Comparison of ENCODE assay signal across 9 mouse cellular contexts in the genomic region with DNA sequence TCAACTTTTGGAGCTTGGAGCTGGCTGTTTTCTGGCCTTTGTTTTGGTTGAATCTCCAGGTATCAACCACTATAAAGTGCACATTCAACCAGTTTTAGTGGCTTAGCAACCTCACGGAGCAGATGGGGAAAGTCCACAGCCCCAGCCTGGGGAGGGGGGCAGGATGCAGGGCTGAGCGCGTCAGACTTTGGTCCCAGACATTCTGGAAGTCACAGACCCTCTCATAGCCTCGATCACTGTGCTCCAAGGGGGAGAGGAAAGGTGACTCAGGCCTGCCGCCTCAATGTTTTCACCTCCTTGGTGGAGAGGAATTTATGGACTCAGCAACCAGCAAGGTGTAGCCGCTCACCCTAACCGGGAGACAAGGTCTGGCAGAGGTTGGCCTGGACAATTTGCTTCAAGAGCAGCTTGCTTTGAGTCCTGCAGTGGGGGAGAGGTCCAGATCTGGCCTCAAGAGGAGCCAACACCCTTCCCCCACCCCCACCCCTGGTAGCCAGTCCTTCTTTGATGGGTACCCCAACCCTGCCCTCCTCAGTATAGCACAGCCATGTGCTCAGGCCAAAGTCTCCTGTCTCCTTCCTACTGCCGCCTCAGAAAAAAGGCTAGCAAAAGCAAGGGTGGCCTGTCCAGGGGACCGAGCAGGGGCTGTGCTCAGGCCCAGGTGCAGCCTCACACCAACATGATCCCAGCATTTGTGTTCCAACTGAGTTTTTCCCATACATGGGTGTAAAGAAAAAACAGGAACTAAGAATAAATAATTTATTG. TPM values are rescaled to one million over a fixed set of nuclear protein-coding genes. Genes with fewer than 3 reads are reported as not detected.
DNase-seq lines count a peak whose midpoint lies in the region; ATAC-seq and TF ChIP-seq lines count a peak whose summit lies in the region.
"Had no signal": no experiment of that assay in that cellular context is flagged by ENCODE, and none has a peak within 500 bp of the region (broad histone marks: within the 10 kb centered on the region; RNA-seq: fewer than 3 reads in every experiment).

No protein-coding gene starts in this region.

- H3K4me1 ChIP-seq in lung, embryonic 16.5 days (replicated peaks; ENCODE audit: control insufficient read depth, insufficient read depth, low read length) = peaks cover 10% of the 10 kb centered on the region
- peaks cover 12% of the 10 kb centered on the region for H3K4me1 ChIP-seq in hindbrain, embryonic 15.5 days (replicated peaks)
- H3K4me1 ChIP-seq in limb, embryonic 14.5 days (ENCODE audit: control insufficient read depth, insufficient read depth, low read length) = peaks cover 4% of the 10 kb centered on the region; the same call in 1 of the 2 replicates
- peaks cover 11% of the 10 kb centered on the region; the same call in 1 of the 2 replicates for H3K4me1 ChIP-seq in stomach, embryonic 16.5 days (ENCODE audit: control insufficient read depth, insufficient read depth, low read length)

- no peaks in the 10 kb centered on the region for H3K9me3 ChIP-seq in lung, embryonic 16.5 days (ENCODE audit: control insufficient read depth, low read length)
- no peaks in the 10 kb centered on the region for H3K9me3 ChIP-seq in hindbrain, embryonic 15.5 days
- H3K9me3 ChIP-seq in limb, embryonic 14.5 days (ENCODE audit: control insufficient read depth, low read length) = no peaks in the 10 kb centered on the region
- no peaks in the 10 kb centered on the region for H3K9me3 ChIP-seq in stomach, embryonic 16.5 days (replicated peaks; ENCODE audit: control insufficient read depth, low read length)

- 0 out of 2 replicates have a peak overlapping the region, but pooled peaks have one; percentile 21 for H3K9ac ChIP-seq in lung, embryonic 16.5 days (ENCODE audit: low read length)
- H3K9ac ChIP-seq in hindbrain, embryonic 15.5 days = no peak overlapping the region
- H3K9ac ChIP-seq in limb, embryonic 14.5 days (ENCODE audit: low read depth, low read length, severe bottlenecking) = no peak overlapping the region
- peak overlapping the region; percentile 44; the same call in 1 of the 2 replicates for H3K9ac ChIP-seq in stomach, embryonic 16.5 days (ENCODE audit: low read length)

- WGBS in lung, embryonic 16.5 days = 63% methylated on average over 9 of the region's 9 CpGs
- WGBS in hindbrain, embryonic 15.5 days = 73% methylated on average over 9 of the region's 9 CpGs
- WGBS in limb, embryonic 14.5 days = 65% methylated on average over 9 of the region's 9 CpGs
- WGBS in stomach, embryonic 16.5 days = 61% methylated on average over 9 of the region's 9 CpGs

- peak overlapping the region; percentile 49 for H3K4me2 ChIP-seq in lung, embryonic 16.5 days (ENCODE audit: low read depth, low read length)
- H3K4me2 ChIP-seq in hindbrain, embryonic 15.5 days = peak overlapping the region; percentile 63
- peak overlapping the region; percentile 52 for H3K4me2 ChIP-seq in limb, embryonic 14.5 days (replicated peaks; ENCODE audit: low read depth, low read length, severe bottlenecking)
- H3K4me2 ChIP-seq in stomach, embryonic 16.5 days (ENCODE audit: low read depth, low read length) = peak overlapping the region; percentile 57

- peak; percentile 26; the same call in 1 of the 2 replicates for ATAC-seq in lung, embryonic 16.5 days (ENCODE audit: low read depth)
- ATAC-seq in hindbrain, embryonic 15.5 days (ENCODE audit: low FRiP score, low read depth) = peak; percentile 87
- ATAC-seq in limb, embryonic 14.5 days (ENCODE audit: low FRiP score, low read depth) = peak; percentile 35; the same call in 1 of the 2 replicates
- peak; percentile 56 for ATAC-seq in stomach, embryonic 16.5 days (ENCODE audit: insufficient read depth, low FRiP score)
- no peak for ATAC-seq in erythroid progenitor cell, adult 5-6 weeks (replicated peaks; ENCODE audit: low FRiP score, poor library complexity, severe bottlenecking)
- ATAC-seq: Patski had no signal

- H3K36me3 ChIP-seq in lung, embryonic 16.5 days (ENCODE audit: control insufficient read depth, insufficient read depth, low read length) = no peaks in the 10 kb centered on the region
- H3K36me3 ChIP-seq in hindbrain, embryonic 15.5 days = no peaks in the 10 kb centered on the region
- H3K36me3 ChIP-seq in limb, embryonic 14.5 days (ENCODE audit: control insufficient read depth, insufficient read depth, low read length) = no peaks in the 10 kb centered on the region
- no peaks in the 10 kb centered on the region for H3K36me3 ChIP-seq in stomach, embryonic 16.5 days (ENCODE audit: control insufficient read depth, insufficient read depth, low read length)

- H3K27me3 ChIP-seq in lung, embryonic 16.5 days (ENCODE audit: control insufficient read depth, insufficient read depth, low read depth, low read length) = no peaks in the 10 kb centered on the region
- no peaks in the 10 kb centered on the region for H3K27me3 ChIP-seq in hindbrain, embryonic 15.5 days
- H3K27me3 ChIP-seq in limb, embryonic 14.5 days (ENCODE audit: control insufficient read depth, insufficient read depth, low read length) = no peaks in the 10 kb centered on the region
- H3K27me3 ChIP-seq in stomach, embryonic 16.5 days (ENCODE audit: control insufficient read depth, insufficient read depth, low read length) = no peaks in the 10 kb centered on the region
- H3K27me3 ChIP-seq: Patski had no signal

- no peak for DNase-seq in lung, postnatal 4 days
- no peak for DNase-seq in limb, embryonic 14.5 days (ENCODE audit: low spot score)
- DNase-seq in left cerebral cortex, adult 18-20 months (ENCODE audit: low spot score in 2 of 2) = no peak
- no peak for DNase-seq in layer of hippocampus, adult 9-10 months (ENCODE audit: low spot score)

- H3K27ac ChIP-seq in lung, embryonic 16.5 days (ENCODE audit: low read length) = no peak overlapping the region
- H3K27ac ChIP-seq in hindbrain, embryonic 15.5 days (replicated peaks) = peak overlapping the region; percentile 54; the same call in 1 of the 2 replicates
- H3K27ac ChIP-seq in limb, embryonic 14.5 days (replicated peaks; ENCODE audit: low read depth, low read length) = no peak overlapping the region
- H3K27ac ChIP-seq in stomach, embryonic 16.5 days (ENCODE audit: low read length) = no peak overlapping the region

- H3K4me3 ChIP-seq in lung, embryonic 16.5 days (ENCODE audit: low read length) = peak overlapping the region; percentile 13; the same call in 1 of the 2 replicates
- H3K4me3 ChIP-seq in hindbrain, embryonic 15.5 days = peak overlapping the region; percentile 33
- H3K4me3 ChIP-seq in limb, embryonic 14.5 days (replicated peaks; ENCODE audit: low read length) = peak overlapping the region; percentile 27; the same call in 1 of the 2 replicates
- peak overlapping the region; percentile 34 for H3K4me3 ChIP-seq in stomach, embryonic 16.5 days (replicated peaks; ENCODE audit: low read length)

- no peak for TF ChIP-seq POLR2A in limb, embryonic 14.5 days (IDR thresholded peaks at IDR 0.05; ENCODE audit: borderline replicate concordance, extremely low read depth, insufficient read depth, insufficient read length)

RNA-seq across cellular contexts. Expression of gene Prss22, which starts 4.9 kb away (rescaled TPM):
- 1.1 and 1.5 TPM in 2 replicates for polyA plus RNA-seq in lung, embryonic 16.5 days (2015; fragmentation: Nextera tagmentation; extraction: Ambion mirVana)
- polyA plus RNA-seq in hindbrain, embryonic 15.5 days (2015; fragmentation: Nextera tagmentation; extraction: Ambion mirVana) = not detected in 2 replicates
- polyA plus RNA-seq in limb, embryonic 14.5 days (2012; rRNA removed) = 0.54 and 0.72 TPM in 2 replicates
- 0.44 and 0.51 TPM in 2 replicates for polyA plus RNA-seq in limb, embryonic 14.5 days (2014; fragmentation: Nextera tagmentation; extraction: Ambion mirVana)
- polyA plus RNA-seq in stomach, embryonic 16.5 days (2015; fragmentation: Nextera tagmentation; extraction: Ambion mirVana) = 4.2 and 6.7 TPM in 2 replicates
- 1 to 10 TPM; 1.5 to 2.0 TPM for total RNA-seq in left cerebral cortex, adult 18-20 months (2021)
- total RNA-seq in erythroid progenitor cell, adult 5-6 weeks (2015; ENCODE audit: low replicate concordance) = not detected in 2 replicates
- not detected in 2 replicates for total RNA-seq in erythroid progenitor cell, adult 5-6 weeks (2017; ENCODE audit: low replicate concordance)

RNA-seq across cellular contexts. Expression of gene Prss30, which starts 12.6 kb away (rescaled TPM):
- 0.14 TPM in 1 of 2 replicates, not detected in the other for polyA plus RNA-seq in lung, embryonic 16.5 days (2015; fragmentation: Nextera tagmentation; extraction: Ambion mirVana)
- 0.18 TPM in 1 of 2 replicates, not detected in the other for polyA plus RNA-seq in hindbrain, embryonic 15.5 days (2015; fragmentation: Nextera tagmentation; extraction: Ambion mirVana)
- polyA plus RNA-seq in limb, embryonic 14.5 days (2012; rRNA removed) = 0.06 TPM in 1 of 2 replicates, not detected in the other
- not detected in 2 replicates for polyA plus RNA-seq in limb, embryonic 14.5 days (2014; fragmentation: Nextera tagmentation; extraction: Ambion mirVana)
- 0.18 and 0.21 TPM in 2 replicates for polyA plus RNA-seq in stomach, embryonic 16.5 days (2015; fragmentation: Nextera tagmentation; extraction: Ambion mirVana)
- total RNA-seq in left cerebral cortex, adult 18-20 months (2021) = under 1 TPM in 1 of 2 experiments, not detected in 1; 0.45 TPM
- total RNA-seq in erythroid progenitor cell, adult 5-6 weeks (2015; ENCODE audit: low replicate concordance) = 0.84 TPM in 1 of 2 replicates, not detected in the other
- total RNA-seq in erythroid progenitor cell, adult 5-6 weeks (2017; ENCODE audit: low replicate concordance) = not detected in 2 replicates

RNA-seq across cellular contexts. Expression of gene Sbpl, which starts 37.9 kb away (rescaled TPM):
- not detected in 2 replicates for polyA plus RNA-seq in lung, embryonic 16.5 days (2015; fragmentation: Nextera tagmentation; extraction: Ambion mirVana)
- not detected in 2 replicates for polyA plus RNA-seq in hindbrain, embryonic 15.5 days (2015; fragmentation: Nextera tagmentation; extraction: Ambion mirVana)
- polyA plus RNA-seq in limb, embryonic 14.5 days (2012; rRNA removed) = 0.24 TPM in 1 of 2 replicates, not detected in the other
- not detected in 2 replicates for polyA plus RNA-seq in limb, embryonic 14.5 days (2014; fragmentation: Nextera tagmentation; extraction: Ambion mirVana)
- not detected in 2 replicates for polyA plus RNA-seq in stomach, embryonic 16.5 days (2015; fragmentation: Nextera tagmentation; extraction: Ambion mirVana)
- total RNA-seq in left cerebral cortex, adult 18-20 months (2021) = not detected
- not detected in 2 replicates for total RNA-seq in erythroid progenitor cell, adult 5-6 weeks (2015; ENCODE audit: low replicate concordance)
- total RNA-seq in erythroid progenitor cell, adult 5-6 weeks (2017; ENCODE audit: low replicate concordance) = not detected in 2 replicates
- polyA plus RNA-seq: Patski had no signal

RNA-seq across cellular contexts. Expression of gene Prss27, which starts 45.0 kb away (rescaled TPM):
- 0.11 and 0.28 TPM in 2 replicates for polyA plus RNA-seq in lung, embryonic 16.5 days (2015; fragmentation: Nextera tagmentation; extraction: Ambion mirVana)
- 0.31 and 0.34 TPM in 2 replicates for polyA plus RNA-seq in hindbrain, embryonic 15.5 days (2015; fragmentation: Nextera tagmentation; extraction: Ambion mirVana)
- 0.82 and 1.4 TPM in 2 replicates for polyA plus RNA-seq in limb, embryonic 14.5 days (2012; rRNA removed)
- 1.5 TPM in 2 replicates for polyA plus RNA-seq in limb, embryonic 14.5 days (2014; fragmentation: Nextera tagmentation; extraction: Ambion mirVana)
- polyA plus RNA-seq in stomach, embryonic 16.5 days (2015; fragmentation: Nextera tagmentation; extraction: Ambion mirVana) = 19.0 and 30.0 TPM in 2 replicates
- total RNA-seq in left cerebral cortex, adult 18-20 months (2021) = not detected
- not detected in 2 replicates for total RNA-seq in erythroid progenitor cell, adult 5-6 weeks (2015; ENCODE audit: low replicate concordance)
- total RNA-seq in erythroid progenitor cell, adult 5-6 weeks (2017; ENCODE audit: low replicate concordance) = not detected in 2 replicates

RNA-seq across cellular contexts. Expression of gene Sbp, which starts 51.5 kb away (rescaled TPM):
- not detected in 2 replicates for polyA plus RNA-seq in lung, embryonic 16.5 days (2015; fragmentation: Nextera tagmentation; extraction: Ambion mirVana)
- not detected in 2 replicates for polyA plus RNA-seq in hindbrain, embryonic 15.5 days (2015; fragmentation: Nextera tagmentation; extraction: Ambion mirVana)
- polyA plus RNA-seq in limb, embryonic 14.5 days (2012; rRNA removed) = not detected in 2 replicates
- polyA plus RNA-seq in limb, embryonic 14.5 days (2014; fragmentation: Nextera tagmentation; extraction: Ambion mirVana) = not detected in 2 replicates
- not detected in 2 replicates for polyA plus RNA-seq in stomach, embryonic 16.5 days (2015; fragmentation: Nextera tagmentation; extraction: Ambion mirVana)
- total RNA-seq in left cerebral cortex, adult 18-20 months (2021) = not detected
- not detected in 2 replicates for total RNA-seq in erythroid progenitor cell, adult 5-6 weeks (2015; ENCODE audit: low replicate concordance)
- not detected in 2 replicates for total RNA-seq in erythroid progenitor cell, adult 5-6 weeks (2017; ENCODE audit: low replicate concordance)
- polyA plus RNA-seq: Patski had no signal

Comparison
In these comparisons a context has a peak if more than half of its experiments do, and no peak if none do; other contexts are left out.
1. H3K9ac ChIP-seq: peak in lung, embryonic 16.5 days (single experiment) and stomach, embryonic 16.5 days (single experiment); none in hindbrain, embryonic 15.5 days (single experiment) and limb, embryonic 14.5 days (single experiment).
2. Peak in every context shown above with its lines, with median percentiles within 50 percentile points of each other: H3K4me2 ChIP-seq and H3K4me3 ChIP-seq.